Comparison of ENCODE assay signal across 15 mouse cellular contexts in the genomic region with DNA sequence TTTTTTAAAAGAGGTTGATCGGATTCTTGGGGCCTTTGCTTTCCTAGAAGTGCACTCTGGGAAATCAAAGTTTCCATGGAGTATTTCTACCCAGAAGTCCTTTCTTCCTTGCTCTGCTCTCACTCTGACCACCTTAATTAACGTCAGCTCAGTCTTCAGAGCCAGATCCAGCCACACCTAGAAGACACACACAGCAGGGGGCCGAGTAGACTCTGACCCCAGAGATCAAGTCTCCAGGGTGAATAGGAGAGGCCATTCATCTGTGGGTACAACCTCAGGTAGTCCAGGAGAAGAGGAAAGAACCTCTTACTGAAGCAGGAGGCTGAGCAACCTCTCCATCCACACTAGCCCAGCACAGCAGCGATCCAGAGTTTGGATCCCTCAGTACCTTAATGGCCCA.
"Had no signal": no experiment of that assay in that cellular context is flagged by ENCODE, and none has a peak within 500 bp of the region (broad histone marks: within the 10 kb centered on the region; RNA-seq: fewer than 3 reads in every experiment).

No protein-coding gene starts in this region.

- H3K4me2 ChIP-seq: kidney, embryonic 15.5 days; liver, embryonic 11.5 days; liver, embryonic 15.5 days; midbrain, embryonic 11.5 days; midbrain, embryonic 15.5 days; neural tube, embryonic 13.5 days had no signal

- H3K27me3 ChIP-seq: kidney, embryonic 15.5 days; liver, embryonic 15.5 days; midbrain, embryonic 15.5 days; neural tube, embryonic 13.5 days had no signal

- H3K4me1 ChIP-seq: liver, embryonic 15.5 days had no signal

- H3K36me3 ChIP-seq: kidney, embryonic 15.5 days; limb, embryonic 10.5 days; liver, embryonic 15.5 days; midbrain, embryonic 15.5 days; neural tube, embryonic 13.5 days had no signal

- H3K4me3 ChIP-seq: kidney, embryonic 15.5 days; left cerebral cortex, adult 2 months; limb, embryonic 10.5 days; liver, embryonic 15.5 days; midbrain, embryonic 15.5 days; neural tube, embryonic 13.5 days had no signal

- H3K9me3 ChIP-seq: kidney, embryonic 15.5 days; limb, embryonic 10.5 days; liver, embryonic 15.5 days; midbrain, embryonic 15.5 days; neural tube, embryonic 13.5 days had no signal

- DNase-seq: kidney, postnatal 14 days; lung, adult 2 months; lung, postnatal 10 days; lung, postnatal 4 days; right cerebral cortex, postnatal 14 days; thymus, adult 18-20 months; thymus, postnatal 14 days had no signal

- ATAC-seq: midbrain, embryonic 15.5 days had no signal

- H3K9ac ChIP-seq: kidney, embryonic 15.5 days; liver, embryonic 15.5 days; midbrain, embryonic 15.5 days; neural tube, embryonic 13.5 days had no signal

- H3K27ac ChIP-seq: kidney, embryonic 15.5 days; left cerebral cortex, adult 2 months; limb, embryonic 10.5 days; liver, embryonic 15.5 days; midbrain, embryonic 15.5 days; neural tube, embryonic 13.5 days had no signal
